Mouse (Mus musculus): Measurements from ENCODE around the gene Mrgpra2b. TPM values are rescaled to one million over a fixed set of nuclear protein-coding genes. Genes with fewer than 3 reads are reported as not detected.
"Not testable (repeated sequence)": the region's sequence is repeated elsewhere in the genome, so short reads cannot be mapped to it uniquely, and the experiment has no call there.

Gene Mrgpra2b
- 14.8 TPM in 1 of 2 replicates, not detected in the other for total RNA-seq (2017)

- ATAC-seq (replicated peaks in 1 of 2; ENCODE audit: insufficient read depth in 1 of 2, low FRiP score in 2 of 2, low TSS enrichment in 1 of 2, low read depth in 1 of 2, poor library complexity in 2 of 2, severe bottlenecking in 2 of 2) = no peak
Measured at GRCm38 (mm10) chr7:47528762-47529161, at the start of gene Mrgpra2b. TSS of gene Mrgpra2b (minus strand) at chr7:47528862.

DNA sequence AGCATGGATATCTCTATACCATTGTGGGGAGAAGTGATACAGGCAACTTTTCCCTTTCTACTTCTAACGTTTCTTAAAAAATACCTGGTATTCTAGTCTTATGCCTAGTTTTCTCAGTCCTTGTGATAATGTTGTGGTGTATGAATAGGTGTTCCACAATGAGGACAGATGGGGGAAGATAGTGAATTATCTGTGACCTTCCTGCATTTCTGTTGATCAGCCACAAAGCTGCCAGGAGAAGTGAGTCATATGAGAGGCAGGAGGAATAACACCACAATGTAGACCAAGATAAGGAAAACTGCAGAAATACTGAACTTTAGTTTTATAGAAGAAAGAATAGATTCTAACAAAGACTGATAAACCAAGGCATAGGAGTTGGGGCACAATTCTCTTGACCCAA lies 12.3 kb downstream of the Mrgpra2b start:
- ATAC-seq (replicated peaks in 1 of 2; ENCODE audit: insufficient read depth in 1 of 2, low FRiP score in 2 of 2, low TSS enrichment in 1 of 2, low read depth in 1 of 2, poor library complexity in 2 of 2, severe bottlenecking in 2 of 2) = no peak

DNA sequence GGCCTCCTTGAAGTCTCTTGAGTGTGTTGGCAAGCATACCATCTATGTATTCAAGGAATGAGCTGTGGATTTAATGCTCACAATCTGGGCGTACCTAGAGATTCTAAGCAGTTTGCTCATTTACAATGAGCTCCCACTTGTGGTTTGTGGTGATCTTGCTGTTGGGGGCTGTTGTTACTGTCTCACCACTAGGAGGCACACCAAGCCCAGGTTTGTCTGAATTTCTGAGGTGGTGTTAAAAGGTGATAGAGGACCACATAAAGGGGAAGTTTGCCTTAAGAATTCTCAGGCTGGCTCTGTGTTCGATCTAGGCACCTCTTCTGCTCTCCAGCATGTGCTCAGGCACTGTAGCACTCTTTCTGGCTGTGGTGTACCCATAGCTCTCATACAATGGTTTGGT lies 13.6 kb downstream of the Mrgpra2b start:
- ATAC-seq (replicated peaks in 1 of 2; ENCODE audit: insufficient read depth in 1 of 2, low FRiP score in 2 of 2, low TSS enrichment in 1 of 2, low read depth in 1 of 2, poor library complexity in 2 of 2, severe bottlenecking in 2 of 2) = peak; percentile 49 to 68; a peak in 3 of 4 replicates

- ATAC-seq (replicated peaks in 1 of 2; ENCODE audit: insufficient read depth in 1 of 2, low FRiP score in 2 of 2, low TSS enrichment in 1 of 2, low read depth in 1 of 2, poor library complexity in 2 of 2, severe bottlenecking in 2 of 2) = peak in 1 of 2 experiments; percentile 53; a peak in 1 of 4 replicates
Measured at GRCm38 (mm10) chr7:47502953-47503352, 25.7 kb downstream of the Mrgpra2b start.

- ATAC-seq (replicated peaks in 1 of 2; ENCODE audit: insufficient read depth in 1 of 2, low FRiP score in 2 of 2, low TSS enrichment in 1 of 2, low read depth in 1 of 2, poor library complexity in 2 of 2, severe bottlenecking in 2 of 2) = not testable (repeated sequence)
Measured at GRCm38 (mm10) chr7:47491266-47491665, 37.4 kb downstream of the Mrgpra2b start.

DNA sequence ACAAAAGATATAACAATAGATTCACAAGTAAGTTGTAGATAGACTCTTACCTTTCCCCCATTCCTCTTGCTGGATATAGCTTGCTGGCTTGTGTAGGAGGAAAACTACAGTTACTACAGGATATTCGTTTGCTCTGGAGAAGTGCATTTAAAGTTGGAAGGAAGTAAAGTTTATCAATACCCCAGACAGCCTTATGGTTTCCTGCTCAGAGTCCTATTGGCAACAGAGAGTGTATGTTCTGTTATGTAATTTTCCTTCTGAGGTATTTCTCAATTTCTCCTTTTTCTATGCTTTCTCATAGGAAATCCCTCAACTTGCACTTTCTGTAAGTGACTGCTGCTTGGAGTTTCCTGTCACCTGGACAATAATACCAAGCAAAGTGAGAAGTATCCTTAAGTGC lies 39.2 kb downstream of the Mrgpra2b start:
- peak; percentile 77 to 82; a peak in 2 of 4 replicates for ATAC-seq (replicated peaks in 1 of 2; ENCODE audit: insufficient read depth in 1 of 2, low FRiP score in 2 of 2, low TSS enrichment in 1 of 2, low read depth in 1 of 2, poor library complexity in 2 of 2, severe bottlenecking in 2 of 2)

DNA sequence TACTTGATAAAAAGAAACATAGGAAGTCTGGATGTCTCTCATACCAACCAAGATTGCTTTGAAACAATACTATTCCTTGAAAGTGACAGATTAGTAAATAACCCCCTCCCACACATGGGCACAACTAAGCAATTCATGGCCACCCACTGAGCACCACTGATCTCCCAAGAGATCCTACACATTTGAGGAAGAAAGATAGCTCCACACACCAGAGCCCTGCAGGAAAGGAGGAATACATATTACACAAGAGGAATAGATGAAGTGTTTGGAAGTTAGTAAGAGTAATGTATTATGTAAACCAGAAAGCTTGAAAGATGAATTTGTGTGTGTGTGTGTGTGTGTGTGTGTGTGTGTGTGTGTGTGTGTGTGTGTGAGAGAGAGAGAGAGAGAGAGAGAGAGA lies 45.5 kb downstream of the Mrgpra2b start:
- not testable (repeated sequence) for ATAC-seq (replicated peaks in 1 of 2; ENCODE audit: insufficient read depth in 1 of 2, low FRiP score in 2 of 2, low TSS enrichment in 1 of 2, low read depth in 1 of 2, poor library complexity in 2 of 2, severe bottlenecking in 2 of 2)

DNA sequence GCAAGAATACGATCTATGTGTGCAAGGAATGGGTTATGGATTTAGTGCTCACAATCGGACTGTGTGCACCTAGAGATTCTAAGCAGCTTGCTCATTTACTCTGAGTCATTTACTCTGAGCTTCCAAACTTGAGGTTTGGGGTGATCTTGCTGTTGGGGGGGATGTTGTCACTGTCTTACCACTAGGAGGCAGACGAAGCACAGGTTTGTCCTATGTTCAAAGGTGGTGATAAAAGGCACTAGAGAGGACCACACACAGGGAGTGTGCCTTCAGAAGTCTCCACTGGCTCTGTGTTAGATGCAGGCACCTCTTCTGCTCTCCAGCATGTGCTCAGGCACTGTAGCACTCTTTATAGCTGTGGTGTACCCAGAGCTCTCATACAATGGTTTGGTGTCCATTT lies 54.8 kb downstream of the Mrgpra2b start:
- peak; percentile 42 to 49; a peak in 2 of 4 replicates for ATAC-seq (replicated peaks in 1 of 2; ENCODE audit: insufficient read depth in 1 of 2, low FRiP score in 2 of 2, low TSS enrichment in 1 of 2, low read depth in 1 of 2, poor library complexity in 2 of 2, severe bottlenecking in 2 of 2)

DNA sequence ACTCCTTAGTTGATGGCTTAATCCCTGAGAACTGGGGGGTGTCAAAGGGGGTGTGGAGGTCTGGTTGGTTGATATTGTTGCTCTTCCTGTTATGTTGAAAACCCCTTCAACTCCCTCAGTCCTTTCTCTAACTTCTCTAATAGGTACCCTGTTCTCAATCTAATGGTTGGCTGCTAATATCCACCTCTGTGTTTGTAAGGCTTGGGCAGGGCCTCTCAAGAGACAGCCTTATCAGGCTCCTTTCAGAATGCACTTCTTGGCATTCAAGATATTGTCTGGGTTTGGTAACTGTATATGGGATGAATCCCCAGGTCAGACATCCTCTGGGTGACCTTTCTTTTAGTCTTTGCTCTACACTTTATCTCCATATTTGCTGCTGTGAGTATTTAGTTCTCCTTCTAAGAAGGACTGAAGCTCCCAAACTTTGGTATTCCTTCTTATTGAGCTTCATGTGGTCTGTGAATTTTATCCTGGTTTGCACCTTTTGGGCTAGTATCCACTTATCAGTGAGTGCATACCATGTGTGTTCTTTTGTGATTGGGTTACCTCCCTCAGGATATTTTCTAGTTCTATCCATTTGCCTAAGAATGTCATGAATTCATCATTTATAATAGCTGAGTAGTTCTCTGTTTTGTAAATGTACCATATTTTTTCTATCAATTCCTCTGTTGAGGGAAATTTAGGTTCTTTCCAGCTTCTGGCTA lies 63.2 kb downstream of the Mrgpra2b start:
- ATAC-seq (replicated peaks in 1 of 2; ENCODE audit: insufficient read depth in 1 of 2, low FRiP score in 2 of 2, low TSS enrichment in 1 of 2, low read depth in 1 of 2, poor library complexity in 2 of 2, severe bottlenecking in 2 of 2) = not testable (repeated sequence)

GRCm38 (mm10) chr7:47452015-47452414 lies 76.6 kb downstream of the Mrgpra2b start, which contains the start of gene Mrgpra2a:
TSS of gene Mrgpra2a (minus strand) at chr7:47452139.
- ATAC-seq (replicated peaks in 1 of 2; ENCODE audit: insufficient read depth in 1 of 2, low FRiP score in 2 of 2, low TSS enrichment in 1 of 2, low read depth in 1 of 2, poor library complexity in 2 of 2, severe bottlenecking in 2 of 2) = peak; percentile 80 to 81; a peak in 3 of 4 replicates

DNA sequence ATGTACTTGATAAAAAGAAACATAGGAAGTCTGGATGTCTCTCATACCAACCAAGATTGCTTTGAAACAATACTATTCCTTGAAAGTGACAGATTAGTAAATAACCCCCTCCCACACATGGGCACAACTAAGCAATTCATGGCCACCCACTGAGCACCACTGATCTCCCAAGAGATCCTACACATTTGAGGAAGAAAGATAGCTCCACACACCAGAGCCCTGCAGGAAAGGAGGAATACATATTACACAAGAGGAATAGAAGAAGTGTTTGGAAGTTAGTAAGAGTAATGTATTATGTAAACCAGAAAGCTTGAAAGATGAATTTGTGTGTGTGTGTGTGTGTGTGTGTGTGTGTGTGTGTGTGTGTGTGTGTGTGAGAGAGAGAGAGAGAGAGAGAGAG lies 82.9 kb downstream of the Mrgpra2b start:
- not testable (repeated sequence) for ATAC-seq (replicated peaks in 1 of 2; ENCODE audit: insufficient read depth in 1 of 2, low FRiP score in 2 of 2, low TSS enrichment in 1 of 2, low read depth in 1 of 2, poor library complexity in 2 of 2, severe bottlenecking in 2 of 2)

- not testable (repeated sequence) for ATAC-seq (replicated peaks in 1 of 2; ENCODE audit: insufficient read depth in 1 of 2, low FRiP score in 2 of 2, low TSS enrichment in 1 of 2, low read depth in 1 of 2, poor library complexity in 2 of 2, severe bottlenecking in 2 of 2)
Measured at GRCm38 (mm10) chr7:47436463-47436862, 92.2 kb downstream of the Mrgpra2b start.

- ATAC-seq (replicated peaks in 1 of 2; ENCODE audit: insufficient read depth in 1 of 2, low FRiP score in 2 of 2, low TSS enrichment in 1 of 2, low read depth in 1 of 2, poor library complexity in 2 of 2, severe bottlenecking in 2 of 2) = not testable (repeated sequence)
Measured at GRCm38 (mm10) chr7:47427815-47428508, 100.7 kb downstream of the Mrgpra2b start.

Other genes starting within 250 kb of the Mrgpra2b start
- gene Mrgpra1, start 174.6 kb downstream of the Mrgpra2b start, total RNA-seq (2017) = not detected in 2 replicates
- gene Mrgpra2a, start 76.7 kb downstream of the Mrgpra2b start, total RNA-seq (2017) = 3.7 TPM in 1 of 2 replicates, not detected in the other
- gene Mrgpra3, start 72.5 kb upstream of the Mrgpra2b start, total RNA-seq (2017) = not detected in 2 replicates

Measured in hematopoietic stem cell, adult 5-6 weeks (primary cell).